Mouse (Mus musculus): ENCODE measurements around the gene Iqub. TPM values are rescaled to one million over a fixed set of nuclear protein-coding genes. Genes with fewer than 3 reads are reported as not detected.

Gene Iqub
- polyA plus RNA-seq, 1 experiment from 2014 or later: 0.11 TPM

DNA sequence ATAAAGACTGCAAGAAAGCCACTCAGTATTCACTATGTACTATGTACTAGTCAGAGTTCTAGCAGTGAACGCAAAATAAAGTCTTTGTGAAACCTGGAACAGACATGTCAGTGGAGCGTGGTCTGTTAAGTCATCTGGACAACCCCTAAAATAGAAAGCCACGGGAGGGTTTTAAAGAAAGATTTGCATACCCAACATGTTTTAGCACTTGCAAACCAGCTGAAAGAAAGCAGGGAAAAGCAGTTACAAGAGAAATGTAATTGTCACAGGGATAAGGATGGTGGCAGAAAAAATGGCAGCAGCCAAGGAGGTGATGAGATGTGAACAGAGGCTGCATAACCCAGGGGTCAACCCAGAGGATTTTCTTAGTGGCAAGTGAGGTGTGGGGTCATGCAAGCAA is 10.8 kb upstream of the Iqub start:
- WGBS: 89% methylated on average over 3 of the region's 3 CpGs
- no peak for DNase-seq (ENCODE audit: low spot score)
- no peak overlapping the region for H3K4me2 ChIP-seq (ENCODE audit: low read depth, low read length)
- H3K9me3 ChIP-seq (replicated peaks; ENCODE audit: control insufficient read depth, low read length): no peaks in the 10 kb centered on the region
- ATAC-seq (replicated peaks; ENCODE audit: insufficient number of reproducible peaks, low FRiP score, low TSS enrichment, low read depth): no peak
- H3K4me3 ChIP-seq (ENCODE audit: low read depth, low read length): no peak overlapping the region
- no peak overlapping the region for H3K27ac ChIP-seq (replicated peaks; ENCODE audit: low read depth, low read length)
- no peaks in the 10 kb centered on the region for H3K36me3 ChIP-seq (replicated peaks; ENCODE audit: control insufficient read depth, insufficient read depth, low read depth, low read length)
- no peaks in the 10 kb centered on the region for H3K4me1 ChIP-seq (ENCODE audit: control insufficient read depth, insufficient read depth, low read length)
- no peaks in the 10 kb centered on the region for H3K27me3 ChIP-seq (ENCODE audit: control insufficient read depth, insufficient read depth, low read length)
- no peak overlapping the region for H3K9ac ChIP-seq (replicated peaks; ENCODE audit: low read length)

DNA sequence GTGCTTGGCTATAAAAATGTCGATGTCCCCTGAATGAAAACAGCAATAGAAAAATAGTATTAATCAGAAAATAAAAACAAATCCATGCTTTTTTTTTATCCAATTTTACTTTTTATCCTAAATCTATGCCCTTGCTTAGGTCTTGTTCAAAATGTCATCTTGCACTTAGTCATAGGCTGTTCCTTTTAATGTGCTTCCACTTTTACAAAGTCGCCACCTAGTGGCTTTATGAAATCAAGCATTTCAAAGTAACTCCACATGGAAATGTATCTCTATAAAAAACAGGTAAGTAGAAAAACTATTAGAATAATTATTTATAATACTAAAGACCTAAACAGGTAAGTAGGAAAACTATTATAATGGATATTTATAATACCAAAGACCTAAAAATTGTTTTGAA is 1.3 kb upstream of the Iqub start:
- Histone ChIP-seq H3K36me3 (replicated peaks; ENCODE audit: control insufficient read depth, insufficient read depth, low read depth, low read length) (no peaks in the 10 kb centered on the region), H3K27ac (replicated peaks; ENCODE audit: low read depth, low read length) (no peak overlapping the region), H3K4me1 (ENCODE audit: control insufficient read depth, insufficient read depth, low read length) (no peaks in the 10 kb centered on the region), H3K9me3 (replicated peaks; ENCODE audit: control insufficient read depth, low read length) (no peaks in the 10 kb centered on the region), H3K4me3 (ENCODE audit: low read depth, low read length) (no peak overlapping the region), H3K9ac (replicated peaks; ENCODE audit: low read length) (no peak overlapping the region), H3K27me3 (ENCODE audit: control insufficient read depth, insufficient read depth, low read length) (no peaks in the 10 kb centered on the region), H3K4me2 (ENCODE audit: low read depth, low read length) (no peak overlapping the region)
- DNase-seq (ENCODE audit: low spot score) (peak; percentile 65), ATAC-seq (replicated peaks; ENCODE audit: insufficient number of reproducible peaks, low FRiP score, low TSS enrichment, low read depth) (0 out of 2 replicates have a peak, but pooled peaks have one; percentile 55)
- 44% methylated on average over 2 of the region's 2 CpGs for WGBS

GRCm38 (mm10) chr6:24504141-24504540 is 10.7 kb downstream of the Iqub start:
- 86% methylated on average over 2 of the region's 2 CpGs for WGBS
- Histone ChIP-seq H3K9ac (replicated peaks; ENCODE audit: low read length) (no peak overlapping the region), H3K4me1 (ENCODE audit: control insufficient read depth, insufficient read depth, low read length) (no peaks in the 10 kb centered on the region), H3K4me3 (ENCODE audit: low read depth, low read length) (no peak overlapping the region), H3K27ac (replicated peaks; ENCODE audit: low read depth, low read length) (no peak overlapping the region), H3K4me2 (ENCODE audit: low read depth, low read length) (no peak overlapping the region), H3K36me3 (replicated peaks; ENCODE audit: control insufficient read depth, insufficient read depth, low read depth, low read length) (no peaks in the 10 kb centered on the region), H3K27me3 (ENCODE audit: control insufficient read depth, insufficient read depth, low read length) (no peaks in the 10 kb centered on the region), H3K9me3 (replicated peaks; ENCODE audit: control insufficient read depth, low read length) (no peaks in the 10 kb centered on the region)
- DNase-seq (ENCODE audit: low spot score) (no peak), ATAC-seq (replicated peaks; ENCODE audit: insufficient number of reproducible peaks, low FRiP score, low TSS enrichment, low read depth) (no peak)

DNA sequence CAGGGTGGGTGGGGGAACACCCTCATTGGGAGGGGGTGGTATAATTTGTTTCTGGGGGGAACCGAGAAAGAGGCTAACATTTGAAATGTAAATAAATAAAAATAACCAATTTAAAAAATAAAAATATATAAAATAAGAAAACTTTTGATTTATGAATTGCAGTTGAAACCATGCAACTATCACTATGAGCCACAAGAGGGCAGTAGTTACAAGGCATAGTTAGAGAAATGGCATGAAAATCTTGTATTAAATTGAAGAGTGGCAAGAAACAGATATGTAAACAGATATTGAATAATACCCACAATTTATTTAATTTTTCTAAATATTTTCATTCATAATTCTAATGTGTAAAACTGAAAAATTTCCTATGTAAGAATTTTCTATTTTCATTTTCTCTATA is 24.5 kb downstream of the Iqub start:
- WGBS: 12% methylated on average over 1 of the region's 1 CpGs
- no peaks in the 10 kb centered on the region for H3K27me3 ChIP-seq (ENCODE audit: control insufficient read depth, insufficient read depth, low read length)
- no peaks in the 10 kb centered on the region for H3K4me1 ChIP-seq (ENCODE audit: control insufficient read depth, insufficient read depth, low read length)
- H3K4me2 ChIP-seq (ENCODE audit: low read depth, low read length): no peak overlapping the region
- H3K36me3 ChIP-seq (replicated peaks; ENCODE audit: control insufficient read depth, insufficient read depth, low read depth, low read length): no peaks in the 10 kb centered on the region
- H3K9ac ChIP-seq (replicated peaks; ENCODE audit: low read length): no peak overlapping the region
- ATAC-seq (replicated peaks; ENCODE audit: insufficient number of reproducible peaks, low FRiP score, low TSS enrichment, low read depth) (no peak), DNase-seq (ENCODE audit: low spot score) (peak; percentile 30)
- H3K27ac ChIP-seq (replicated peaks; ENCODE audit: low read depth, low read length): no peak overlapping the region
- H3K9me3 ChIP-seq (replicated peaks; ENCODE audit: control insufficient read depth, low read length): no peaks in the 10 kb centered on the region
- H3K4me3 ChIP-seq (ENCODE audit: low read depth, low read length): no peak overlapping the region

DNA sequence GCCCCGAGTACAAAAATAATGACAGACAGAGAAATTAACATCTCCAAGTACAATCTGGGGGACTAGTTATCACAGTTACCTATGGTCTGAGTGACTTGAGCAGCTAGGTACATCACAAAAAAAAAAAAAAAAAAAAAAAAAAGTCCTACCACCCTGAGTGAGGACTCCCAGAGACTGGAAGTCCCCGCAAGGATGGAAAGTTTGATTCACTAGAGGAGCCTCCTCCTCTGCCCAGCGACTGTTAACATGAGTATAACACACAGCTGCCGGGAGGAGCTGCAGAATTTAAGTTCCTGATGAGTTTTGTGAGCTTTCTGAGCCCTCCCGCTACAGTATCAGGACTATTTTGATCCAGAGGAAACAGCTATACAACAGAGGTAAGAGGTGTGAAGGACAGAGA is 28.3 kb downstream of the Iqub start:
- Histone ChIP-seq H3K27me3 (ENCODE audit: control insufficient read depth, insufficient read depth, low read length) (no peaks in the 10 kb centered on the region), H3K4me1 (ENCODE audit: control insufficient read depth, insufficient read depth, low read length) (no peaks in the 10 kb centered on the region), H3K36me3 (replicated peaks; ENCODE audit: control insufficient read depth, insufficient read depth, low read depth, low read length) (no peaks in the 10 kb centered on the region), H3K4me2 (ENCODE audit: low read depth, low read length) (no peak overlapping the region), H3K27ac (replicated peaks; ENCODE audit: low read depth, low read length) (no peak overlapping the region), H3K9me3 (replicated peaks; ENCODE audit: control insufficient read depth, low read length) (no peaks in the 10 kb centered on the region), H3K9ac (replicated peaks; ENCODE audit: low read length) (no peak overlapping the region), H3K4me3 (ENCODE audit: low read depth, low read length) (no peak overlapping the region)
- 85% methylated on average over 5 of the region's 5 CpGs for WGBS
- DNase-seq (ENCODE audit: low spot score): no peak
- no peak for ATAC-seq (replicated peaks; ENCODE audit: insufficient number of reproducible peaks, low FRiP score, low TSS enrichment, low read depth)

DNA sequence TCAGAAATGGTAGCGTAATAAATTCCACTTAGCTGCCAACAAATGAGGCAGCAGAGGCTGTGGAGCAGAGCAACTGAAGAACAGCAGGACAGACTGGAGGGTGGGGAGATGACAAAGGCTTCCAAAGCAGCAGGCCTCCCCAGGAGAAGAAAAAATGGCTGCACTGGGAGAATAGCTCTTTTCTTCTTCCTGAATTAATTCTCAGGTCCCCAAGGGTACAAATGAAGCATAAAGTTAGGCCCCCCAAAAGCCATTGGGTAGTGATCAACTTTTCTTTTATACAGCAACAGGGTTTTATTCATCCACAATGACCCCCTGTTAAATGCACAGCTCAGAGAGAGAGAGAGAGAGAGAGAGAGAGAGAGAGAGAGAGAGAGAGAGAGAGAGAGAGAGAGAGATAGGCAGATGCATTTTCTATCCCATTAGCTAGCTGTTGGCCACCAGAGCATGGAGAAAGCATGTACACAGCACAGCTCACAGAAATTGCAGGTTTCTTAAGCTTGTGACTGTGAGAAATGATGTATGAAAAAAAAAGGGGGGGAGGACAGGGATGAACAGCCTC is 44.2 kb downstream of the Iqub start:
- Histone ChIP-seq H3K27me3 (ENCODE audit: control insufficient read depth, insufficient read depth, low read length) (no peaks in the 10 kb centered on the region), H3K27ac (replicated peaks; ENCODE audit: low read depth, low read length) (no peak overlapping the region), H3K4me3 (ENCODE audit: low read depth, low read length) (no peak overlapping the region), H3K4me2 (ENCODE audit: low read depth, low read length) (no peak overlapping the region), H3K9me3 (replicated peaks; ENCODE audit: control insufficient read depth, low read length) (no peaks in the 10 kb centered on the region), H3K36me3 (replicated peaks; ENCODE audit: control insufficient read depth, insufficient read depth, low read depth, low read length) (no peaks in the 10 kb centered on the region), H3K4me1 (ENCODE audit: control insufficient read depth, insufficient read depth, low read length) (no peaks in the 10 kb centered on the region), H3K9ac (replicated peaks; ENCODE audit: low read length) (no peak overlapping the region)
- 48% methylated on average over 1 of the region's 1 CpGs for WGBS
- DNase-seq (ENCODE audit: low spot score) (peak; percentile 2), ATAC-seq (replicated peaks; ENCODE audit: insufficient number of reproducible peaks, low FRiP score, low TSS enrichment, low read depth) (no peak)

DNA sequence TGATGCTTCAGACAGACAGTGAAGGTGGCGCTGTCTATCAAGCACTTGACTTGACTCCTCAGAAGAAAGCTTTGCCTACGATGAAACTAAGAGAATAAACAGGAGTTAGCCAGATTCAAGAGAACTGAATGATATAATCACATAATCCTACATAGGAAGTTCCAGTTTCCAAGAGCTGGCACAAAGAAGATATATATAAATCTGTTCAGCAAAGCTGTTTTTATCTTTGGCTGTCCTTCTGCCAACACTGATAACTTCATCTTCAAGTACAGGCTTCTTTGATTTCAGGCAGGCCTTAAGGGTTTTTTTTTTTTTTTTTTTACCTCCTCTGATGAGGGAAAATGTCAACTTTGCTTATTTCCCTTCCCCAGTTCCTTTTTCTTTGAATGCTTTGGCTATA is 44.7 kb downstream of the Iqub start:
- Histone ChIP-seq H3K4me1 (ENCODE audit: control insufficient read depth, insufficient read depth, low read length) (no peaks in the 10 kb centered on the region), H3K36me3 (replicated peaks; ENCODE audit: control insufficient read depth, insufficient read depth, low read depth, low read length) (no peaks in the 10 kb centered on the region), H3K27me3 (ENCODE audit: control insufficient read depth, insufficient read depth, low read length) (no peaks in the 10 kb centered on the region), H3K9me3 (replicated peaks; ENCODE audit: control insufficient read depth, low read length) (no peaks in the 10 kb centered on the region), H3K9ac (replicated peaks; ENCODE audit: low read length) (no peak overlapping the region), H3K4me3 (ENCODE audit: low read depth, low read length) (no peak overlapping the region), H3K4me2 (ENCODE audit: low read depth, low read length) (no peak overlapping the region), H3K27ac (replicated peaks; ENCODE audit: low read depth, low read length) (no peak overlapping the region)
- ATAC-seq (replicated peaks; ENCODE audit: insufficient number of reproducible peaks, low FRiP score, low TSS enrichment, low read depth) (no peak), DNase-seq (ENCODE audit: low spot score) (no peak)
- WGBS: 83% methylated on average over 2 of the region's 2 CpGs

DNA sequence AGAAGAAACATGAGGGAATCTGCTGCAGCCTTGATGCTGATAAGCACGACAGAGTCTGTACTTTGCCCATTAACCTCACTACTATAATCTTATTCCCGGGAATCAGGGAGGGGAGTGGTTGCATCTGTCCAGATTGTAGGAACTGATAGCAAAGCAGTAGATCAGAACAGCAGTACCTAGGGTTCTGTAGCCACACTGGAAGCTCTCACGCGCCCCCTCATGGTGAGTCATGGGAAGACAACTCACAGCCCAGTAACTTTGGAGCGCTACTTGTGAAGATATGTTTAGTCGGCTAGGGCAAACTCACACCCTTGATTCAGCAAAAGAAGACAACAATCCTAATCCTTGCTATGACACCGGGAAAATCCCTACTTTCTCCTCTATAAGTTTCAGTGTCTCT is 58.8 kb downstream of the Iqub start:
- Histone ChIP-seq H3K27me3 (ENCODE audit: control insufficient read depth, insufficient read depth, low read length) (no peaks in the 10 kb centered on the region), H3K9ac (replicated peaks; ENCODE audit: low read length) (no peak overlapping the region), H3K4me2 (ENCODE audit: low read depth, low read length) (no peak overlapping the region), H3K4me1 (ENCODE audit: control insufficient read depth, insufficient read depth, low read length) (no peaks in the 10 kb centered on the region), H3K27ac (replicated peaks; ENCODE audit: low read depth, low read length) (no peak overlapping the region), H3K36me3 (replicated peaks; ENCODE audit: control insufficient read depth, insufficient read depth, low read depth, low read length) (no peaks in the 10 kb centered on the region), H3K9me3 (replicated peaks; ENCODE audit: control insufficient read depth, low read length) (no peaks in the 10 kb centered on the region), H3K4me3 (ENCODE audit: low read depth, low read length) (no peak overlapping the region)
- DNase-seq (ENCODE audit: low spot score) (peak; percentile 49), ATAC-seq (replicated peaks; ENCODE audit: insufficient number of reproducible peaks, low FRiP score, low TSS enrichment, low read depth) (no peak)
- 43% methylated on average over 7 of the region's 7 CpGs for WGBS
